Mouse (Mus musculus): ENCODE measurements around the gene Ube2cbp. TPM values are rescaled to one million over a fixed set of nuclear protein-coding genes. Genes with fewer than 3 reads are reported as not detected.

Gene Ube2cbp
- total and polyA plus RNA-seq, 2 experiments from 2014 or later: 5.8 to 7.1 TPM

DNA sequence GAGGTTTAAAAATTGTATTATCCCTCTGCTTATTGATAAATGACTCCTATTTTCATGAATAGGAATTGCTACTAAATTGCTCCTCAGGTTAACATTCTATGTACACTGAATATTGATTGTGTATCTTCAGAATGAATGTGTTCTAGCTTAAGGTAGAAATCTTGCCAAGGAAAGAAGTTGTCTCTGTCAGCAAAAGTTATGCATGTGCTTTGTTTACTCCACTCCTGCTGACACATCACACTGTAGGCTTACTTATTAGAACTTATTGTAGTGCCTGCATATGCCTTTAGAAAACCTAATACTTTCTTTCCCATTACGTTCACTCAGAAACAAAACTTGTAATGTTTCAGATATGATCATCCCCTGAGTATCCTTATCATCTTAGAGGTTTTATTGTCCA lies 17.5 kb upstream of the Ube2cbp start:
- DNase-seq: no peak
- ATAC-seq: no peak
- no peak overlapping the region for H3K4me3 ChIP-seq (ENCODE audit: low read depth, low read length)
- no peaks in the 10 kb centered on the region for H3K36me3 ChIP-seq (ENCODE audit: insufficient read depth)
- H3K4me1 ChIP-seq (ENCODE audit: insufficient read depth): no peaks in the 10 kb centered on the region
- H3K4me2 ChIP-seq (ENCODE audit: low read depth): no peak overlapping the region
- H3K9ac ChIP-seq: no peak overlapping the region
- TF ChIP-seq CTCF (IDR thresholded peaks at IDR 0.05; ENCODE audit: low read depth): no peak
- H3K27me3 ChIP-seq (ENCODE audit: insufficient read depth, low read length): no peaks in the 10 kb centered on the region
- H3K9me3 ChIP-seq (ENCODE audit: low read length): no peaks in the 10 kb centered on the region
- H3K27ac ChIP-seq (ENCODE audit: low read depth, low read length): no peak overlapping the region
- 82% methylated on average over 1 of the region's 1 CpGs for WGBS

DNA sequence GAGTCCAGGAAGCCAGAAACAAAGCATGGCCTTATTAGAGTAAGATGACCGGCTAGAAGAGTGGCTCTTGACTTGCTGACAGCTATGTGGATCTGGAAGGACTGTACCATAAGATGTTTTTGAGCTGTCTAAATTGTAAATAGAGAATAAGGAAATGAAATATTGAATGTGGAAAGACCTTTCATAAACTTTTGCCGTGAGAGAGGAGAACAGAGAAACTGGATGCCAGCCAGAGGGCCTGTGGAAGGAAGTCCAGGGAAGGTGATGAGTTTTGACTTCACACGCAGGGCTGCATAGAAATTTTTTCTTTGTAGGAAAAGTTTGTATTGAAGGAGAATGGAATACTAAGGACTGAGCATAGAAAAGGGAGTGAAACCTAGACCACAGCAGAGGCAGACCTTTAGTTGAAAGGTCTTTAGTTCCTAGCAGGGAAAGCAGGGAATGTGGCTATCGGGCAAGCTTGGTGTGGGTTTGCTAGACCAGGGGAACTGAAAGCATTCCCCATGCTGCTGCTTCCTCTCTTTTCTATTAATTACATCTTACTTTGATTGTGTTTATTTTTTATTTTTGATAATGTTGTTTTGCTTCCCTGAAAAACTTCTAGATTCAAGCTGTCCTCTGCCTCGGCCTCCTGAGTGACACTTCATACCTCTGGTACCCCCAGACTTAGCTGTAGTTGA lies 13.8 kb upstream of the Ube2cbp start:
- DNase-seq: no peak
- Histone ChIP-seq H3K4me3 (ENCODE audit: low read depth, low read length) (no peak overlapping the region), H3K4me1 (ENCODE audit: insufficient read depth) (no peaks in the 10 kb centered on the region), H3K27ac (ENCODE audit: low read depth, low read length) (no peak overlapping the region), H3K9me3 (ENCODE audit: low read length) (no peaks in the 10 kb centered on the region), H3K4me2 (ENCODE audit: low read depth) (no peak overlapping the region), H3K27me3 (ENCODE audit: insufficient read depth, low read length) (no peaks in the 10 kb centered on the region), H3K9ac (no peak overlapping the region), H3K36me3 (ENCODE audit: insufficient read depth) (no peaks in the 10 kb centered on the region)
- TF ChIP-seq CTCF (IDR thresholded peaks at IDR 0.05; ENCODE audit: low read depth): no peak
- 81% methylated on average over 5 of the region's 5 CpGs for WGBS
- no peak for ATAC-seq

DNA sequence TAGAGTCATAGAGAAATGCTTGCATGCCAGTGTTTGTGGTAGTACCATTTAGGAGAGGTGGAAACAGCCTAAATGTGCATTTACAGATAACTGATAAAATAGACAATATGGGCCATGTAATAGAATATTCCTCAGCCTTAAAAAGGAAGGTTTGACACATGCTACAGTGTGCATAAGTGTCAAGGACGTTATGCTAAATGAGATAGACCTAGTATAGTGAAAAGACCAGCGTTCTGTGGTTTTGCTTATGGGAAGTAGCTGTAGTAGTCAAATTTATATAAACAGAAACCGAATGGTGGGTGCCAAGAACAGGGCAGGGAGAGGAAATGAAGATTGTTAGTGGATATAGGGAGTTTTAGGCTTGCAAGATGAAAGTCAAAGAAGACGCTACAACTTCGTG lies 12.0 kb upstream of the Ube2cbp start:
- no peak overlapping the region for H3K27ac ChIP-seq (ENCODE audit: low read depth, low read length)
- WGBS: 79% methylated on average over 5 of the region's 5 CpGs
- H3K9me3 ChIP-seq (ENCODE audit: low read length): no peaks in the 10 kb centered on the region
- ATAC-seq: no peak
- no peak for DNase-seq
- no peak overlapping the region for H3K4me3 ChIP-seq (ENCODE audit: low read depth, low read length)
- H3K4me2 ChIP-seq (ENCODE audit: low read depth): no peak overlapping the region
- H3K36me3 ChIP-seq (ENCODE audit: insufficient read depth): no peaks in the 10 kb centered on the region
- H3K4me1 ChIP-seq (ENCODE audit: insufficient read depth): no peaks in the 10 kb centered on the region
- no peak for TF ChIP-seq CTCF (IDR thresholded peaks at IDR 0.05; ENCODE audit: low read depth)
- no peak overlapping the region for H3K9ac ChIP-seq
- H3K27me3 ChIP-seq (ENCODE audit: insufficient read depth, low read length): no peaks in the 10 kb centered on the region

DNA sequence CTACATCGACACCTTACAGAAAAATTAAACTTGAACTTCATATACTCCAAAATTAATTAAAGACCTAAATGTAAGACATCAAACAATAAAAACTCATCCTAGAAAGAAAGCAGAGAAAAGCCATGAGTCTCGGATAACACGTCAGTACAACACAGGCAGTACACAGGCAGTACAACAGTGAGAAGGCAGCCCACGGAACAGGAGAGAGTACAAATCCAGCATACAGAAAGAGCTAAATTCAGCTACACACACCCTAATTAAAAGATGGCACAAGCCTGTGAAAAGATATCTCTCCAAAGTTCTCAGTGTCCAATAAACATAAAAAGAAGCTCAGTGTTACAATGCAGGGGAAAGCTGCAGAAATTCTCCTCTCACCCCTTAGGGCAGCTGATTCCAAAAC lies 11.2 kb upstream of the Ube2cbp start:
- 80% methylated on average over 4 of the region's 4 CpGs for WGBS
- Histone ChIP-seq H3K36me3 (ENCODE audit: insufficient read depth) (no peaks in the 10 kb centered on the region), H3K27me3 (ENCODE audit: insufficient read depth, low read length) (no peaks in the 10 kb centered on the region), H3K4me1 (ENCODE audit: insufficient read depth) (no peaks in the 10 kb centered on the region), H3K9me3 (ENCODE audit: low read length) (no peaks in the 10 kb centered on the region), H3K27ac (ENCODE audit: low read depth, low read length) (no peak overlapping the region), H3K4me3 (ENCODE audit: low read depth, low read length) (no peak overlapping the region), H3K4me2 (ENCODE audit: low read depth) (no peak overlapping the region), H3K9ac (no peak overlapping the region)
- no peak for TF ChIP-seq CTCF (IDR thresholded peaks at IDR 0.05; ENCODE audit: low read depth)
- no peak for DNase-seq
- ATAC-seq: no peak

DNA sequence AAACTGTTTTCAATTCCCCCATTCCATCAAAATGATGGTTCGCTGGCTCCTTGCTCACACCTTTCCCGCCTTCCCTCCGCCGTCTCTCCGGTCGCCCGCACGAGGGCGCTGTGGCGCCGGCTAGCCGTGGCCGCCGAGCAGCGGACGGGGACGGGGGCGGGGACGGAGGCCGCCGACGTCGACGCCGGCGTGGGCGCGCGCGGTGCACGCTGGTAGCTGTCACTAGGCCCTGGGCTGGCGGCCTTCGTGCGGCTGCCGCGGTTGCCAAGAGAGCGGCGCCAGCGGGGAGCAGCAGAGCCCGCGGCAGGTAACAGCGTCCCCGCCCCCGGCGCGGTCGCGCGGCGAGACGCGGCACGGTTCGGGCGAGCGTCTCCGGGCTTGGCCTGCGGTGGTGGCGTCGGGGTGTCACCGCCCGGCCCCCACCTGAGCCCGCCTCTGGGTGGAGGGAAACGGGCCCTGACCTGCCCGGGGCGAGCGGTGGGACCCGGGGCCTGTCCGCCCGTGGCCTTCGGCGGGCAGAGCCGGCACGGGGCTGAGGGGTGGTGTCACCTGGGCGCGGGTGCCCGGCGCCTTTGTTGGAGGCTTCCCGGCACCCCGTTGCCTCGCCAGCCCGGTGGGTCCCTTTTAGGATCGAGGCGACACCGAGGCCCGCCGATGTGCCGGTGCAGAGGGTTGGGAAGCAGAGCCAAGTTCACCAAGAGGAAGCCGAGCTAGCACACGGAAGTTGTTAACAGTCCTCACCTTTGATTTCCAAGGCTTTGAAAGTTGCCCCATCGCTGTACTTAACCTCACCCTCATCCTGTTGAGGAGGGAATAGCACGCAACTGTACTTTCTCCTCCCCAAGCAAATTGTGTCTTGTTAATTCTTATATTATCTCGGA lies 2.5 kb upstream of the Ube2cbp start, which contains the start of gene Dop1a:
Gene Dop1a (plus strand): TSS at position 165 of the 881 bp plus-strand sequence.
- peak; percentile 89 for TF ChIP-seq CTCF (IDR thresholded peaks at IDR 0.05; ENCODE audit: low read depth)
- H3K36me3 ChIP-seq (ENCODE audit: insufficient read depth): no peaks in the 10 kb centered on the region
- ATAC-seq: peak; percentile 93

DNA sequence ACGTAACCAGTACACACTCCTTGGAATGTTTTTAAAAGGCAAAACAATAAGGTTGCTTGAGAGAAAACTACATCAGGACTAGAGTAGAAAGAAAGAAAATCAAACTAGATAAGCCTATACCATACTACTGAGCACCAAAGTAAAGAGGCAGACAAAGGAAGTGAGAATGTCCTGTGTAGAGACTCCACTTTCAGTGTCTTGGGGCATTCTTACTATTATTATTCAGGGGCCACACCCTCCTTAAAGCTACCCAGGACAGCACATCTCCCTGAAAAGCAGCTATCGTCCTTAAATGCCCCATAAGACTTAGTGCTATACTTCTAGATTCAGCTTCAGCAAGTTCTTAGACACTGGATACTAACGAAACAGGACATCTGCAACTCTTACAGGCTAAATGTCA lies 11.1 kb downstream of the Ube2cbp start:
- ATAC-seq (no peak), DNase-seq (no peak)
- no peak for TF ChIP-seq CTCF (IDR thresholded peaks at IDR 0.05; ENCODE audit: low read depth)
- Histone ChIP-seq H3K4me1 (ENCODE audit: insufficient read depth) (no peaks in the 10 kb centered on the region), H3K4me2 (ENCODE audit: low read depth) (no peak overlapping the region), H3K9me3 (ENCODE audit: low read length) (no peaks in the 10 kb centered on the region), H3K36me3 (ENCODE audit: insufficient read depth) (no peaks in the 10 kb centered on the region), H3K27ac (ENCODE audit: low read depth, low read length) (no peak overlapping the region), H3K9ac (no peak overlapping the region), H3K4me3 (ENCODE audit: low read depth, low read length) (no peak overlapping the region), H3K27me3 (ENCODE audit: insufficient read depth, low read length) (no peaks in the 10 kb centered on the region)
- 89% methylated on average over 3 of the region's 3 CpGs for WGBS

More for the DNA sequence above, 2.5 kb upstream of the Ube2cbp start, which contains the start of gene Dop1a:
- H3K9me3 ChIP-seq (ENCODE audit: low read length): no peaks in the 10 kb centered on the region
- peak within 1 kb of the TSS; percentile 89 for H3K27ac ChIP-seq (ENCODE audit: low read depth, low read length)
- H3K4me3 ChIP-seq (ENCODE audit: low read depth, low read length): peak within 1 kb of the TSS; percentile 85
- 6% methylated on average over 86 of the region's 93 CpGs for WGBS
- H3K9ac ChIP-seq: peak within 1 kb of the TSS; percentile 89
- H3K4me2 ChIP-seq (ENCODE audit: low read depth): peak within 1 kb of the TSS; percentile 55
- H3K27me3 ChIP-seq (ENCODE audit: insufficient read depth, low read length): no peaks in the 10 kb centered on the region
- peaks cover 8% of the 10 kb centered on the region; the same call in 1 of the 2 replicates for H3K4me1 ChIP-seq (ENCODE audit: insufficient read depth)
- peak; percentile 95 for DNase-seq

DNA sequence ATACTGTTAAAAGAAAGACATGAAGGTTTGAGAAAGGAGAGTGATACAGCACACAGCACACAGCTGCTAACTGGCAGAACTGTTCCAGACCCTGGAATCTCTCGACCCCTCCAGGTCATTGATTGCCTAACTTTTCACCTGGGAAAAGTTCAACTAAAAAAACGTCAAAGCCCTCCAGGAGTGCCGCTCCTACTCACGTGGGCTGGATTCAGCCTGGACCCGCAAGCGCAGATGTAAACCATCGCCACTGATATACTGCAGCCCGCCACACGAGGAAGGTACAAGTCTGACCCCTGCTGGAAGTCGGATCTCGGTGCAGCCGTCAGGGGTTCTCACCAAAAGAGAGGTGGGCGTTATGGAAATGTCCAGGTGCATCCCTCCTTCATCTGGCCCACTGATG lies 13.1 kb downstream of the Ube2cbp start:
- peak; percentile 92 for ATAC-seq

More for the DNA sequence above, 13.1 kb downstream of the Ube2cbp start:
- 0 out of 2 replicates have a peak overlapping the region, but pooled peaks have one; percentile 15 for H3K4me3 ChIP-seq (ENCODE audit: low read depth, low read length)
- no peaks in the 10 kb centered on the region for H3K36me3 ChIP-seq (ENCODE audit: insufficient read depth)
- no peak overlapping the region for H3K9ac ChIP-seq
- no peaks in the 10 kb centered on the region for H3K4me1 ChIP-seq (ENCODE audit: insufficient read depth)
- TF ChIP-seq CTCF (IDR thresholded peaks at IDR 0.05; ENCODE audit: low read depth): peak; percentile 93
- H3K9me3 ChIP-seq (ENCODE audit: low read length): no peaks in the 10 kb centered on the region
- WGBS: 2% methylated on average over 13 of the region's 13 CpGs
- H3K27me3 ChIP-seq (ENCODE audit: insufficient read depth, low read length): no peaks in the 10 kb centered on the region
- H3K4me2 ChIP-seq (ENCODE audit: low read depth): peak overlapping the region; percentile 44
- peak; percentile 85 for DNase-seq
- no peak overlapping the region for H3K27ac ChIP-seq (ENCODE audit: low read depth, low read length)

Measured in forebrain, postnatal 0 days (tissue).